Mouse (Mus musculus) midbrain, embryonic 16.5 days (tissue): ENCODE measurements around the gene Dnmt3a. TPM values are rescaled to one million over a fixed set of nuclear protein-coding genes. Genes with fewer than 3 reads are reported as not detected.

ENCODE experiments used
- ATAC-seq: fragments of 200-750 bp; cut with Nextera tagmentation; 2 replicates; pipeline ENCODE4 v1.8.0; 2017; ENCODE audit warnings: moderate TSS enrichment
- H3K27ac ChIP-seq: fragments of 300-500 bp; sonication (generic); 2 replicates; pipeline ENCODE4 v1.5.1; 2014; ENCODE audit warnings: mild to moderate bottlenecking, low read length, mixed read lengths
- H3K27me3 ChIP-seq: fragments of 300-500 bp; sonication (generic); 2 replicates; pipeline ENCODE4 v1.6.1; 2014; ENCODE audit warnings: low read depth, low read length, mixed read lengths; ENCODE audit not compliant: control insufficient read depth, insufficient read depth
- H3K36me3 ChIP-seq: fragments of 300-500 bp; sonication (generic); 2 replicates; pipeline ENCODE4 v1.6.1; 2014; ENCODE audit warnings: mild to moderate bottlenecking, low read length, moderate library complexity, mixed read lengths; ENCODE audit not compliant: control insufficient read depth, insufficient read depth
- H3K4me1 ChIP-seq: fragments of 300-500 bp; sonication (generic); 2 replicates; pipeline ENCODE4 v1.6.1; 2014; ENCODE audit warnings: mild to moderate bottlenecking, low read length, mixed read lengths; ENCODE audit not compliant: control insufficient read depth, insufficient read depth
- H3K4me2 ChIP-seq: fragments of 300-500 bp; sonication (generic); 2 replicates; pipeline ENCODE4 v1.6.1; 2014; ENCODE audit warnings: mild to moderate bottlenecking, low read length, mixed read lengths
- H3K4me3 ChIP-seq: fragments of 300-500 bp; sonication (generic); 2 replicates; pipeline ENCODE4 v1.5.1; 2014; ENCODE audit warnings: low read depth, mild to moderate bottlenecking, low read length, moderate library complexity, mixed read lengths
- H3K9ac ChIP-seq: fragments of 300-500 bp; sonication (generic); 2 replicates; pipeline ENCODE4 v1.6.1; 2014; ENCODE audit warnings: low read depth, low read length, mixed read lengths
- H3K9me3 ChIP-seq: fragments of 300-500 bp; sonication (generic); replicated peaks from 2 replicates; pipeline ENCODE4 v1.6.1; 2014; ENCODE audit warnings: mild to moderate bottlenecking, low read length, mixed read lengths; ENCODE audit not compliant: control insufficient read depth, poor library complexity, severe bottlenecking
- WGBS: fragments of 180-500 bp; shearing (Covaris S2); extraction: QIAGEN DNeasy Blood & Tissue Kit; methylation state at CpG from one replicate; pipeline ENCODE4 v1.1.7; 2014; 5-methylcytosine and 5-hydroxymethylcytosine counted together
- polyA plus RNA-seq: library from polyadenylated mRNA; unstranded; fragments of >200 nt; fragmentation: Nextera tagmentation; extraction: Ambion mirVana; gene quantifications from 2 replicates; pipeline ENCODE4 v1.2.1, GENCODE M21; 2015

Gene Dnmt3a
- polyA plus RNA-seq, 1 experiment from 2014 or later: 112 TPM

- Histone ChIP-seq H3K27me3 (no peaks in the 10 kb centered on the region), H3K27ac (peak overlapping the region; percentile 82), H3K4me1 (peaks cover 43% of the 10 kb centered on the region), H3K4me2 (no peak overlapping the region), H3K36me3 (peaks cover under 1% of the 10 kb centered on the region; the same call in 1 of the 2 replicates), H3K9me3 (no peaks in the 10 kb centered on the region), H3K9ac (peak overlapping the region; percentile 34; the same call in 1 of the 2 replicates), H3K4me3 (no peak overlapping the region)
- ATAC-seq: peak; percentile 19
- 28% methylated on average over 7 of the region's 7 CpGs for WGBS
Measured at GRCm38 (mm10) chr12:3780931-3781471, 24.8 kb upstream of the Dnmt3a start.

DNA sequence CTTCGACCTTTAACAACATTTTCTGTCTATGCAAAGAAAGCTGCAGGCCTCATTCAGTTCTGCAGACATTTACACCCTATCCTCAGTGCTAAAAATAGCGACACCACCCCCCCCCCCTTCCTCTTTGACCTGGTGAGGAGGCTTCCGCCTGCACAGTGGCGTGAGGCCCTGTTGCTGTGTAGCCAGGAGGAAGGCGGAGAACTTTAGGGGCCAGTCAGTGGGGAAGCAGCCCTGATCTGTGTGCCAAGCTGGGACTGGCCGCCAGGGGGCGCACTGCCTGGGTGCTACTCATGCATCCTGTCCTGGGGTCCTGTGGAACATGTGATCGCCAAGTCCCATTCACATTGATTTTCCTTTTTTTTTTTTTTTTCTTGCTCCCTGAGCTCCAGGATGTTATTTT, 24.3 kb upstream of the Dnmt3a start:
- 13% methylated on average over 8 of the region's 8 CpGs for WGBS
- H3K27ac ChIP-seq: peak overlapping the region; percentile 82
- peaks cover 43% of the 10 kb centered on the region for H3K4me1 ChIP-seq
- no peaks in the 10 kb centered on the region for H3K9me3 ChIP-seq
- H3K9ac ChIP-seq: peak overlapping the region; percentile 34; the same call in 1 of the 2 replicates
- no peak overlapping the region for H3K4me2 ChIP-seq
- H3K36me3 ChIP-seq: no peaks in the 10 kb centered on the region
- H3K27me3 ChIP-seq: no peaks in the 10 kb centered on the region
- peak; percentile 50; the same call in 1 of the 2 replicates for ATAC-seq
- H3K4me3 ChIP-seq: no peak overlapping the region

DNA sequence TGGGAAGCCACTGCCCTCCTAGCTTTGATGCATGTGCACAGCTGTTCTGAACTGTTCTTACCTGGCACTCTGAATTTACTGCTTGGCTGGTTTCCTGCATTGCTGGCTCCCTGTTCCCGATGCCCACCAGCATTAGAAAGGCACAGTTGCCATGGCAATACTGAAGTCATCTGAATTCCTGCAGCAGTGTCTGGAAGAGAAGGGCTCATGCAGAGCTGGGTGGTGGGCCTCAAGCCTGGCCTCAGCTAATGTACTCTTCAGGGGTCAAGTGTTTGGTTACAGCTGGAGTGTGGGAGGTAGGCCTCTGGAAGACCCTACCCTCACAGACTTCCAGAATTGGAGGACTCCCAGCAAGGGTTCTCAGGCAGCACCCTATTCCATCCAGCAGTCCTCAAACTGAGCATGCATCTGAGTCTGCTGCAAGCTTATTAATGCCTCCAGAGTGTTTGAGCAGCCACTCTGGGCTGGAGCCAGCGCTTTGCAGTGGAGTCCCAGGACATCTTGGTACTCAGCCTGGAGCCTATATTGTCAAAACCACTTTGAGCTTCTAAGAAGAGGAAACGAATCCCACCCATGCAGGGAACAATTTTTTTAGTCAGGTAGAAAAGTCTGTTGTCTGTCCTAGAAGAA, 22.5 kb upstream of the Dnmt3a start:
- 44% methylated on average over 3 of the region's 3 CpGs for WGBS
- Histone ChIP-seq H3K27ac (peak overlapping the region; percentile 80), H3K4me3 (no peak overlapping the region), H3K4me2 (no peak overlapping the region), H3K9me3 (no peaks in the 10 kb centered on the region), H3K36me3 (no peaks in the 10 kb centered on the region), H3K4me1 (peaks cover 54% of the 10 kb centered on the region), H3K9ac (no peak overlapping the region), H3K27me3 (no peaks in the 10 kb centered on the region)
- peak; percentile 53 for ATAC-seq

GRCm38 (mm10) chr12:3784258-3784657, 21.5 kb upstream of the Dnmt3a start:
- ATAC-seq: no peak
- Histone ChIP-seq H3K9me3 (no peaks in the 10 kb centered on the region), H3K4me2 (no peak overlapping the region), H3K27me3 (no peaks in the 10 kb centered on the region), H3K4me1 (peaks cover 54% of the 10 kb centered on the region), H3K36me3 (no peaks in the 10 kb centered on the region), H3K27ac (peak overlapping the region; percentile 22; the same call in 1 of the 2 replicates), H3K4me3 (no peak overlapping the region), H3K9ac (no peak overlapping the region)
- WGBS: 61% methylated on average over 2 of the region's 2 CpGs

GRCm38 (mm10) chr12:3784729-3785128, 21.1 kb upstream of the Dnmt3a start:
- Histone ChIP-seq H3K9ac (no peak overlapping the region), H3K4me3 (no peak overlapping the region), H3K27ac (0 out of 2 replicates have a peak overlapping the region, but pooled peaks have one; percentile 22), H3K4me2 (no peak overlapping the region), H3K36me3 (no peaks in the 10 kb centered on the region), H3K9me3 (no peaks in the 10 kb centered on the region), H3K27me3 (no peaks in the 10 kb centered on the region), H3K4me1 (peaks cover 54% of the 10 kb centered on the region)
- WGBS: 73% methylated on average over 4 of the region's 4 CpGs
- no peak for ATAC-seq

GRCm38 (mm10) chr12:3787041-3787440, 18.8 kb upstream of the Dnmt3a start:
- H3K27me3 ChIP-seq: no peaks in the 10 kb centered on the region
- no peak overlapping the region for H3K4me3 ChIP-seq
- H3K4me2 ChIP-seq: no peak overlapping the region
- no peak overlapping the region for H3K27ac ChIP-seq
- WGBS: 13% methylated on average over 3 of the region's 3 CpGs
- no peak for ATAC-seq
- no peaks in the 10 kb centered on the region for H3K9me3 ChIP-seq
- no peak overlapping the region for H3K9ac ChIP-seq
- peaks cover 38% of the 10 kb centered on the region for H3K4me1 ChIP-seq
- H3K36me3 ChIP-seq: no peaks in the 10 kb centered on the region

GRCm38 (mm10) chr12:3787541-3787940, 18.3 kb upstream of the Dnmt3a start:
- WGBS: 46% methylated on average over 1 of the region's 1 CpGs
- no peak for ATAC-seq

GRCm38 (mm10) chr12:3788421-3789051, 17.3 kb upstream of the Dnmt3a start:
- 53% methylated on average over 5 of the region's 5 CpGs for WGBS
- no peak overlapping the region for H3K27ac ChIP-seq
- no peak overlapping the region for H3K4me2 ChIP-seq

More at GRCm38 (mm10) chr12:3787541-3787940, 18.3 kb upstream of the Dnmt3a start:
- Histone ChIP-seq H3K9ac (no peak overlapping the region), H3K4me3 (no peak overlapping the region), H3K27ac (no peak overlapping the region), H3K9me3 (no peaks in the 10 kb centered on the region), H3K27me3 (no peaks in the 10 kb centered on the region), H3K4me2 (no peak overlapping the region), H3K4me1 (peaks cover 35% of the 10 kb centered on the region), H3K36me3 (no peaks in the 10 kb centered on the region)

GRCm38 (mm10) chr12:3789626-3790185, 16.1 kb upstream of the Dnmt3a start:
- peaks cover 18% of the 10 kb centered on the region for H3K4me1 ChIP-seq
- H3K27me3 ChIP-seq: no peaks in the 10 kb centered on the region
- H3K4me2 ChIP-seq: no peak overlapping the region
- 69% methylated on average over 5 of the region's 5 CpGs for WGBS
- H3K9me3 ChIP-seq: no peaks in the 10 kb centered on the region
- H3K9ac ChIP-seq: no peak overlapping the region
- H3K27ac ChIP-seq: no peak overlapping the region
- no peak for ATAC-seq
- H3K36me3 ChIP-seq: no peaks in the 10 kb centered on the region
- no peak overlapping the region for H3K4me3 ChIP-seq

More at GRCm38 (mm10) chr12:3788421-3789051, 17.3 kb upstream of the Dnmt3a start:
- peaks cover 25% of the 10 kb centered on the region for H3K4me1 ChIP-seq
- H3K9ac ChIP-seq: no peak overlapping the region
- no peak for ATAC-seq
- no peak overlapping the region for H3K4me3 ChIP-seq
- H3K9me3 ChIP-seq: no peaks in the 10 kb centered on the region
- H3K27me3 ChIP-seq: no peaks in the 10 kb centered on the region
- no peaks in the 10 kb centered on the region for H3K36me3 ChIP-seq
